Mouse (Mus musculus) olfactory bulb, adult 2 months (tissue): Measurements from ENCODE around the gene Ceacam15.

Experiments
- CTCF ChIP-seq: fragments of 200-500 bp; IDR thresholded peaks from 2 replicates; pipeline ENCODE4 v1.5.1; 2012; ENCODE audit warnings: low read depth, mild to moderate bottlenecking, low read length, moderate library complexity; ENCODE audit not compliant: insufficient read depth
- POLR2A ChIP-seq: fragments of 200-500 bp; IDR thresholded peaks from 2 replicates; pipeline ENCODE4 v1.6.1; 2012; ENCODE audit warnings: mild to moderate bottlenecking, low read depth, low read length, moderate library complexity; ENCODE audit not compliant: insufficient read depth

DNA sequence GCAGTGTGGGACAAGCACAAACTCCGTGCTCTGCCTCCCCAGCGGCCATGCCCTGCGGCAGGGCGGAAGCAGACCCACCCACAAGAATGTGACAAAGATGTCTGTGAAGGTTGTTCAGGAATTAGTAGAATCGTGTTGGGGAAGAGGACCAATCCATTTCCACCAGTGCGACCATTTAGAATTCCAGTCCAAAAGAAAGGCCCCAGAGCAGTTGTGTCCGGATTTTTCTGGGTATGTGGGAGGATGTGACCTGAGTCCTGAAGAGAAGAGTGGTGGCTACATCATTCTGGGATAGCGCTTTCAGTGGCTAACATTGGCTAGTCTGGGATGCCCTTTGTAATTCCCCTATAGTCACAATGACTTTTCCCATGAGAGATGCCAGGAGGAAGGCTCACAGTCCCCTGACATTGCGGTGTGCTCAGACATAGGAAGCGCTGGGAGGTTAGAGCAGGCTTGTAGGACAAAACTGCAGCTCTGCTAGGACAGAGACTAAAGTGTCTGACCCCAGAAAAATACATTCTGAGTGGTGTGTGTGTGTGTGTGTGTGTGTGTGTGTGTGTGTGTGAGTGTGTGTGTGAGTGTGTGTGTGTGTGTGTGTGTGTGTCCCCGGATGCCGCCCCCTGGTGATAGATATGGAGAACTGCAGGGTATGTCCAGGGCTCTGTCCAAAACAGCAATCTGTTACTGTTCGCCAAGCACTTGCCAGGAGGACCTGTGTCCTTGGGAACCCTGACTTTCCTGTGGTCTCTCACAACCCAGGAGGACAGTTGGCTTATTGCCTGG, 37.3 kb upstream of the Ceacam15 start:
- TF ChIP-seq CTCF (no peak), POLR2A (no peak)
